Mouse (Mus musculus): ENCODE measurements around the gene Ppp4c.
A peak's percentile ranks its signal among the peaks of the same experiment; 100 is the strongest.

Ppp4c gene

DNA sequence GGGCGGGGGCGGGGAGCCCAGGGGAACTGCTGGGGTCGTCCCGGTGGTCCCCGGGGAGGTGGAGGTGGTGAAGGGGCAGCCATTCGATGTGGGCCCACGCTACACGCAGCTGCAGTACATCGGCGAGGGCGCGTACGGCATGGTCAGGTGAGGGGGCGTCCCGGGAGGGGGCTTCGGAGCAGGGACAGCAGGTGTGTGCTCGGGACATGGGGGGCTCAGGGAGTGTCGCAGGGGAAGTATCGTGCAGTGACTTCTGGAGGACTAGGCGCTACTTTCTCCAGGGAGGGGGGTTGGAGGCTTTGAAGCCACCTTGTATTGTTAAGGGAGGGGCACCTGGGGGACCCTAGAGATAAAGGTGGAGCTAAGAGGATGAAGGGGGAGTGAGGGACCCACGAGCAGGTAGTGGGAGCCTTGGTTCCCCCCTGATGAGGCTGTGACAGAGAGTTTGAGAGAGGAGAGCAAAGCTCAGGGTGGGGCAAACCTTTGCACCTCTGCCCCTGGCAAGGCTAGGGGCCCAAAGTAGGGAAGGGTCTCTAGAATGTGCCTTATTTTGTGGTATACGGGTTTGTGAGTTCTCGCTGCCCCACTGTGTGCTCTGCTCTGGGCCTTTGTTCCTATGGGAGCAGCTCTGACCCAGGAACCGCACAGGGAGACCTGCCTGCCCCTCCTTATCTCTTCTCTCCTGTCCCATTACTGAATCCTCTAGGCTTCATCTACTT, 32.5 kb downstream of the Ppp4c start:
- DNase-seq (ENCODE audit: extremely low read depth, insufficient read length, low spot score), result no peak

DNA sequence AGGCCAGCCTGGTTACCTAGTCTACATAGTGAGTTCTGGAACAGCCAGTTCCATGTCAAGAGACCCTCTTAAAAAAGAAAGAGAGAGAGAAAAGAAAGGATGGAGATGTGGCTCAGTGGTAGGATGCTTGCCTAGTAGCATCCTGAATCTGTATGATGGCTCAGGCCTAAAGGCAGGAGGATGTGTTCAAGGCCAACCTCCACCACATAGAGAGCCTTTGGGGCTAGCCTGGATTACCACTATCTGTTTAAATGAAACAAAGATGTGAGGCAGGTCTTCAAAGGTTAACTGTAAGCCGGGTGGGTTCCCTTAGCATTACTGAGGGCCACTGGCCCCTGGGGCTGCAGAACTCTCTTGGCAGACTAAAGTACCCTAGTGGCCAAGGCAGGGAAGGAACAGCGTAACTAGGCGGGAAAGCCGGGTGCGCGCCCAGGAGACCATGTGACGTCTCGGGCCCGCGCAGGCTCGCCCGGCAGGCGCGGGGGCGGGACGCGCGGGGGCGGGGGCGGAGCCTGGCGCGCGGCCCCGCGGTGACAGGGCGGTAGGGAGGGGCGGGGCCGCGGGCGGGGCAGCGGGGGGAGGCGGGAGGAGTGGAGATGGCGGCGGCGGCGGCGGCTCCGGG, 33.1 kb downstream of the Ppp4c start, which contains the start of gene Mapk3:
TSS of gene Mapk3 (plus strand) at position 552 of the 622 bp plus-strand sequence.
- peak; percentile 78 for DNase-seq (ENCODE audit: extremely low read depth, insufficient read length, low spot score)

GRCm38 (mm10) chr7:126758539-126758938, 33.8 kb downstream of the Ppp4c start:
- DNase-seq (ENCODE audit: extremely low read depth, insufficient read length, low spot score), result no peak

DNA sequence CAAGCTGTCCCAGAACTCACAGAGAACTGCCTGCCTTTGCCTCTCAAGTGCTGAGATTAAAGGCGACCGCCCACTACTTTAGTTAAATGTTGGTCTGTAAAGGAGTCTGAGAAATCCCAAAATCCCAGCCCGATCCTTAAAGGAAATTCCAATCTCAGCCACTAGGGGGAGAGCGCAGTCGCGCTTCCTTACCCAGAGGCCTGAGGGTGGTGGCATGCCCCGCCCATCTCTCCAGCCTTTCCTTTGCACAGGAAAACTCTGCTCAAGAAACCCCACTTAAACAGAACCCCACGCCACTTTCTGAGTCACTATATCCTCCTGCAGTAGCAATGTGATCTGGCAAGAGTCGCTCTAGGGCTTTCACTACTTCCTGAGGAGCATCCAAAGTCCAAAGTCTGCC, 37.4 kb downstream of the Ppp4c start:
- DNase-seq (ENCODE audit: extremely low read depth, insufficient read length, low spot score), result peak; percentile 55

DNA sequence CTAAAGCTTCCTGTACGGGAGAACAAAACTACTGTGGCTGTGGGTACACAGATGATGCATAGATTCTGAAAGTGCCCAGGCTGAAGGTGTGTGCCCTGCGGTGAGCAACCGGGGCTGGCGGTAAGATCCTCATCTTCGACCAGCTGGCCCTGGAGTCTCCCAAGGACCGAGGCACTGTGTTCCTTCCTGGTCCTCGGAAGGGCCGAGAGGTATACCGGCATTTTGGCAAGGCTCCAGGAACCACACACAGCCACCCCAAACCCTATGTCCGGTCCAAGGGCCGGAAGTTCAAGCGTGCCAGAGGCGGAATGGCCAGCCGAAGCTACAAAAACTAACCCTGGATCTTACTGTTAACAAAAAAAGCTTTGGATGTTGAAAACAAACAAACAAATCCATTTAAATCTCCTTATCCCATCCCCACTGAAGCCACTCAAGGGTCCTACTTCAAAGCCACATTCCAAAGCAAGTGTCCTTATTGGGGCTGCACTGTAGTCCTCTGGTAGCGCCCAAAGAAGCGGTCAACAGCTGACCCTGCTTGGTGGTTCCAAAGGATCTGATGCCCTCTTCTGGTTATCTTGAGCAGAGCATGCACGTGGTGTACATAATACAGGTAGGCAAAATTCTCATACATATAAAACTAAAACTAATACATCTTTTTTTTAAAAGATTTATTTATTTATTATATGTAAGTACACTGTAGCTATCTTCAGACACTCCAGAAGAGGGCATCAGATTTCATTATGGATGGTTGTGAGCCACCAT, 42.5 kb downstream of the Ppp4c start:
- DNase-seq (ENCODE audit: extremely low read depth, insufficient read length, low spot score), result no peak

DNA sequence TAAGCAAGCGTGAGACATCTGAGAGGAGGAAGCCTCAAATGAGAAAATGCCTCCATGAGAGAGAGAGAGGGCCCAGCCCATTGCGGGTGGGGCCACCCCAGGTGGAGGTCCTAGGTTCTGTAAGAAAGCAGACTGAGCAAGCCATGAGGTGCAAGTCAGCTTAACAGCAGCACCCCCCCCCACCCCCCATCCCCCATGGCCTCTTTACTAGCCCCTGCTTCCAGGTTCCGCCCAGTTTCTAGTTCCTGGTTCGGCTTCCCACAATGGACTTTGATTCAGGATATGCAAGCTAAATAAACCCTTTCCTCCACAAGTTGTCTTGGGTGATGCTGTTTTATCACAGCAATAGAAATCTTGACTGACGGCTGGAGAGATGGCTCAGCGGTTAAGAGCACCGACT, 43.5 kb downstream of the Ppp4c start:
- DNase-seq (ENCODE audit: extremely low read depth, insufficient read length, low spot score), result no peak

GRCm38 (mm10) chr7:126746798-126747197, 45.5 kb downstream of the Ppp4c start:
- no peak for DNase-seq (ENCODE audit: extremely low read depth, insufficient read length, low spot score)

DNA sequence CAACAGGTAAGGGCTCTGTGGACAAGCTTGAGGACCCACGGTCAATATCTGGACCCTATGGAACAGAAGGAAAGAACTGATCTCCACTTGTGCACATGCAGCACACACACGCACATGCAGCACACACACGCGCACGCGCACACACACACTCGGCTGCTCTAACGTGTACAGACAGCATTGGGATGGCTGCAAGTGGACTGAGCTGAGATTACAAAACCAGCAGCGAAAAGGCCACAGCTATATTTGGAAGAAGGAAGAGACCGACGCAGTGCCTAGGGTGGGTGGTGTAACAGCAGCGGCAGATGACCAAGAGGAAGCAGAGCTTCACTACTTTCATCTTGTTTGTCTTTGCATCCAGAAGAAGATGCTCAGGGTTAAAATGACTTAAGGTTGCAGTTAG, 46.2 kb downstream of the Ppp4c start:
- DNase-seq (ENCODE audit: extremely low read depth, insufficient read length, low spot score), result no peak

DNA sequence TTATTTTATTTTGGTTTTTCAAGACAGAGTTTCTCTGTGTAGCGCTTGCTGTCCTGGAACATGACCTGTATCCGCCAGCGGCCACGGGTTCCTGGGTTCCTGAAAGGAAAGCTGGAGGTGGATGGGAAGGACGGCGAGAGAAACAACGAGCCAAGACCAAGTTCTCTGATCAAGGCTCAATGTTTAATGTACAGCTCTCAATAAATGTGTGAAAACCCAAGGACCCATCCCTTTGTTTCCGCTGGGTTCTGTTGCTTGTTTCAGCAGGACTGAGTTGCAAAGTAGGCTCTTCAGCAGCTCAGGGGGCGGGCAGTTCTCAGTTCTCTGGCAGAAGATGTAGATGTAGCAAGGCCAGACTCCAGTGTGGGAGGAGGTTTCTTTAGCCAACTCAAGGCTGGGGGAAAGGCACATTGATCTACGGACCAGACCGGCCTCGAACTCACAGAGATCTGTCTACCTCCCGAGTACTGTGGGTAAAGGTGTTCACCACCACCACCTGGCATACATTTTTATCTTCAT, 50.3 kb downstream of the Ppp4c start:
- DNase-seq (ENCODE audit: extremely low read depth, insufficient read length, low spot score), result no peak

- DNase-seq (ENCODE audit: extremely low read depth, insufficient read length, low spot score), result no peak
Observed at GRCm38 (mm10) chr7:126741452-126741851, 50.8 kb downstream of the Ppp4c start.

DNA sequence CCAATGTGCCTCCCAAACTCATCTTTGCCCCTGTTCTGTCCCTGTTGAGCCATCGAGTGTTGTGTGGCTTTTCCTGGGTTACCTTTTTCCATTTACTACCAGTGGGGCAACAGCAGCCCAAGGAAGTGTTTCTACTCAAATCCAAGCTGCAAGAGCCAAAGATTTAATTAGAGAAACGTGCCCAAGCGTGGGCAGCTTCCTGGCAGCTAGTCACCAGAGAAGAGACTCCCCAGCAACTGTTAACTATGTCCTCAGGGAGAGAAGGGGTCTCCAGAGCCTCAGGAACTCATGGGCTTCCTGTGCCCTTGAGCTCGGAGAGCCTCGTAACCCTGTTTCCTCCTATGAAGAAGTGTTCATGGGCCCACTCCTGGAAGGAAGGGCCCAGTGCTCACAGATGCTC, 51.3 kb downstream of the Ppp4c start:
- DNase-seq (ENCODE audit: extremely low read depth, insufficient read length, low spot score), result no peak

GRCm38 (mm10) chr7:126740132-126740735, 52.1 kb downstream of the Ppp4c start:
- DNase-seq (ENCODE audit: extremely low read depth, insufficient read length, low spot score), result no peak

DNA sequence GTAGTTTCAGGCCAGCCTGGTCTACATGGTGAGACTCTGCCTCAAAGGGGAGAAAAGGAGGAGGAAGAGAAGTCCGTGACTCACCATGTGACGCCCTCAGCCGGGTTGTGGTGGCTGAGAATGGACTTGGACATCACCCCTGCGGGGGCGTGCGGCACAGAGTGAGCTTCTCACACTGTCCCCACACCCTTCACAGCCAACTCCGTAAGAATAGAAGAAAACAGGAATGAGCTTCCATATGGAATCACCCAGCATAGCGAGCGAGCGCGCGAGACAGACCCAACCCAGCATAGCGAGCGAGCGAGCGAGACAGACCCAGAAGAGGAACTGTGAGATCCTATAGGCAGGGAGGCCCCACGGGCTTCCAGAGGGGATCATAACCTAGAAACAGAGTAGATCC, 52.7 kb downstream of the Ppp4c start:
- no peak for DNase-seq (ENCODE audit: extremely low read depth, insufficient read length, low spot score)

- no peak for DNase-seq (ENCODE audit: extremely low read depth, insufficient read length, low spot score)
Observed at GRCm38 (mm10) chr7:126736122-126736521, 56.2 kb downstream of the Ppp4c start.

Data from 3134 (cell line).